Mouse (Mus musculus): ENCODE results near the gene Csn3.

The Csn3 gene

DNA sequence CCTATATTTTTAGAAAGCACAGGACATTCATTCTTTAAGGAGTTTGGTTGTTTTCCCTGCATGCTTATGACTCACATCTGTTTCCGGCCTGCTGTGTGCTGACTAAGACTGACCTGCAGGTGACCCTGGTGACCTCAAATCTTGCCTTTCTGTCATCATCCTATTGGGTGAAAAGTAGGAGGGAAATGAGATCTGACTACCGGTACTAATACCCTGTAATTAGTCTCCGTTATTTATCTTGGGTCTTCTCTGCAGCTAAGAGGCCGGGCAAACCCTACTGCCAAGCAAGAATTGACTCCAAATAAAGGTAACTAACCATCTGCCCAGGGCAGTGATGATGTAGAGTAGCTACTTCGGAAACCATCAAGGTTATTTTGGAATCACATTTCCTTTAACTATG is at the start of gene Csn3:
Csn3 (plus strand) TSS at position 208 of the 400 bp plus-strand sequence.
- DNase-seq, result no peak

DNA sequence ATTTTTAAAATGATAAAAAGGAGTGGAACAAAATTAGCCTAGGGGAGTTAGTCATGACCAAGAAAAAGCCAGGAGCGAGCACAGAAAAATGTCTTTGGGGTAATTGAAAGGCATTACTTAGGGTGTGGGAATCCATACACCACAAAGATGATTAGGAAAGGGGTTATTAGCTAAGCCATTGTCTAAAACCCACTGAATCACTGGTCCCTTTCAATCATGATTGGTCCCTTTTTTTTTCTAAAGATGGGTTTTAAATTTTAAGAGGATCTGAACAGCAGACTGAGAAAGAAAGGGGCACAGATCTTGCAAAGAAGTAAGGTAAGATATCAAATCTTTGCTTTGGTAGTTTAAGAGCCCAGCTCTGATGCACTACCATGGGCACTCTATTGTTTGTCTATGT is 40.6 kb upstream of the Csn3 start, which contains the start of gene Odam:
Odam (plus strand) TSS at position 301 of the 400 bp plus-strand sequence.
- DNase-seq, result no peak

DNA sequence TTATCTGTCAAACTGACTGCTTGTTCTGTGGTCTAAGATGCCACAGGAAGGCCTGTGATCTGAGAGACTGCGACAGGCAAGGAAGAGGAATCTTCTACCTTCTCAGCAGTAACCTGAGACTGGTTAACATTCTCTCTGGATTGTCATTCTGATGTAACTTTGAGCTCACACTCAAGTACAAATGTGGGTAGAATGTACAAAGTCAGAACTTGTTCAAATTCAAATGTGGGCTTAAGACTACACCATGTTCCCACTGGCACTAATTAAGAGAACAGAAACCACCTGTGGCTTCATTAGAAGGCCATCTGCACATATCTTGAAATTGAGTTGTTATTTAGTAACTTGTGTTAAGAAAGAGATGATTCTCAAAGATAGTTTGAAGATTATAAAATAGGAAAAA is 6.2 kb downstream of the Csn3 start:
- no peak for DNase-seq

DNA sequence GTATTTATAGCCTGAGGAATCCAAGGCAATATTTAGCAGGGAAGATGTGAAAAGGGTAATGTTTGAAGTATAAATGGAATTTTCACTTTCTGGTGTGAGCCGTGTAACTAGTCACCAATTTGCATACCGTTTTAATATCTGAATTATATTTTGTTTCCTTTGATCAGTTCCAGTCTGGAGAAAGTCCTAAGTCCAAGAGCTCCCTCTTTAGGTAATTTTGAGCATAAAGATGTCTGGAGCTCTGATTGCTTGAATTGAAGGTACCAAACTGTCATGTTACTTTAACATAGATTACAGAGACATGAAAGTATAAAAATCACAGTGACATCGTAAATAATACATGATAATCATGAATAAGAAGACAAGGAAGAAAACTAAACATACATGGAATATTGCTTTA is 15.4 kb downstream of the Csn3 start:
- DNase-seq, result no peak

DNA sequence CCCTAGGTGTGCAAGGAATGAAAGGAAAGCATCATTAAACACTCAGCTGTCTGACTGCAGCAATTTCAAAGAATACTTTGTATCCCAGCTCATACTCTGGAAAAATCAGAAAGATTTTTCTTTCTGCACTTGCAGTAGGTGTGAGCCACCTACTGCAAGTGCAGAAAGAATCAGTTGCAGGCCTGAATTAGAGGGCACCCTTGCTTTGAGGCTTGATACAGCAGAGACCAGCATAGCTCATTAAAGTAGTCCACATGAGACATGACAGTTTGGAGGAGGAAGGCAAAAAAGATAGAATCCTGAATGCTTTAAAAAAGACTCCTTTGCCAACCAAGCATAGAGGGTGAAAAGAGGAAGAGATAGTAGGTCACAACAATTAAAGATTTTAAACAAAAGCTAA is 17.1 kb downstream of the Csn3 start:
- no peak for DNase-seq

DNA sequence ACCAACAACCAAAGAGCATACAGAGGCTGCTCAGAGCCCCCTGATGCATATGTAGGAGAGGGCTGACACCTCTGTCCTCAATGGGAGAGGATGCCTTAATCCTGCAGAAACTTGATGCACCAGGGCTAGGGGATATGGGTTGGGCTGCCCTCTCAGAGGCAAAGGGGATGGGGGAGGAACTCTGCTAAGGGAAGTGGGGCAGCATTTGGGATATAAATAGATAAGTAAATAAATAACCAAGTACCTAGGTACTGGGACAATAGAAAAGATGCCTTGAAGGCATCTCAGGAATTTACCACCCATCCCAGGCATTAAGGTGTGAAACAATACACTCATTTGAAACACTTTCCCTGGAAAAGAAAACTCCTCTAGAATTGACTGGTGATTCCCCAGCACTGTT is 26.5 kb downstream of the Csn3 start:
- no peak for DNase-seq

DNA sequence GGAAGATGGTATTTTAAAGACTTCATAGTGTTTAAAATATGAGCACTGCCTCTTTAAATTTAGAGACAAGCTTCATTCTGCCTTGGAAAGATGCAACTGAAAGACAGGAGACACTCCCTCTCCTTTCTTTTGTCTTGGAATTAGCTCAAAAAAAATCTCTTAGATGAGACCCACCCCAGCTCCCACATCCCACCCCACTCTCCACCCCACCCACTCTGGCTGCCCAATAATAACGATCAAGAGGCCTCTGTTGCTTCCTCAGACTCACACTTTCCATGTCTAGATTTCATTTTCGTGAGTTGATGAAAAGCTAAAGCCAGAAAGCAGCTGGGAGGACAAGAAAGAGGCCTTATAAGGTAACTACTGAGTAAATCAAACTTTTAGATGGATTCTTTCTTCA is 43.8 kb downstream of the Csn3 start, which contains the start of the genes 2310003L06Rik and Gm28434:
2310003L06Rik (plus strand) TSS at position 259 of the 400 bp plus-strand sequence.
Gm28434 (plus strand) TSS at position 317 of the 400 bp plus-strand sequence.
- no peak for DNase-seq

DNA sequence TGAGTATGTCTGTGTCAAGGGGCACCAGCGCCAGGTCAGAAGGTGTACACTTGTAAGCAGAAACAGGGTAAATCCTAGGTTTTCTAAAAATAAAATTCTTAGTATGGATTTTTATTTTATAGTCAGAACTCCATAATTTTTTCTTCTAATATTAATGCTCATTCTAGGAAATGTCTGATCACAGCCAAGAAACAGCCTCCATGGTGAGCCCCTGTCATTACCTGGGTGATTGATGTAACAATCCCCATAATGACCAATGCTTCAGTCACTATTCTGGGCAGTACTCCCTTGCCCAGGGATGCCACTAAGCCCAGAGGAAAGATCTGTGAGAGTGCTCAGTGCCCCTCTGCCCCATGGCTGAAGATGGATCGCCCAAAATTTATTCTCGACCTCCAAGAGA is 53.8 kb downstream of the Csn3 start, which contains the start of gene Cabs1:
Cabs1 (plus strand) TSS at position 301 of the 400 bp plus-strand sequence.
- DNase-seq, result no peak

All from B cell, adult 2 months (primary cell).